Mouse (Mus musculus): ENCODE measurements around the gene Pign.

DNA sequence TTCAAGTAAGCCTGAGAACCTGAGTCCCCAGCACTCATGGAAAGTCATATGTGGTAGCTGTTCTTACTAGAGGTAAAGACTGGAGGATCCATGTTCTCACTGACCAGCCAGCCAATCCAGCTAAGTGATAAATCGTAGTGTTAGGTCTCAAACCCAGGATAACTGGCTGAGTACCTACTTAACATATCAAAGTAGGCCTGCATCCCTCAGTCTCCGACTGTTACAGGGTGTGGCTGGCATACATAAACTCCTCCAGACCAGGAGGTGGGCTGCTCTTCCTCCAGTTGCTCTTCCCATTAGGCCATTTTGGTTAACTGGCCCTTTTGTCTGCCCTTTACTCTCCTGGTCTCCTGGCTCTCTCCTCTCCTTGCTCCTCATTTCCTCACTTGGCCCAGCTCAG is 141.2 kb downstream of the Pign start:
- TF ChIP-seq CTCF (IDR thresholded peaks at IDR 0.05; ENCODE audit: insufficient read depth, low read depth, low read length) (no peak), POLR2A (IDR thresholded peaks at IDR 0.05; ENCODE audit: insufficient read depth, low read depth, low read length) (no peak)

All from olfactory bulb, adult 2 months (tissue).